Mouse (Mus musculus): ENCODE data around the gene Abca1.

GRCm38 (mm10) chr4:53101306-53101705 is 58.4 kb downstream of the Abca1 start:
- TF ChIP-seq CTCF (IDR thresholded peaks at IDR 0.05; ENCODE audit: extremely low read depth, insufficient read depth, low read length): no peak
- TF ChIP-seq POLR2A (IDR thresholded peaks at IDR 0.05; ENCODE audit: extremely low read depth, insufficient read depth, low read length): no peak

Measured in cortical plate, adult 2 months (tissue).